In genomic region chr5:101764554-101765347, GRCm38 (mm10) we compare ENCODE assay signal across 8 mouse cellular contexts. TPM values are rescaled to one million over a fixed set of nuclear protein-coding genes. Genes with fewer than 3 reads are reported as not detected.
A peak's percentile ranks its signal among the peaks of the same experiment; 100 is the strongest.
DNase-seq lines count a peak whose midpoint lies in the region; ATAC-seq lines count a peak whose summit lies in the region.

Gene Cds1 (plus strand): TSS chr5:101765130.

- H3K9ac ChIP-seq in hindbrain, embryonic 11.5 days (ENCODE audit: low read depth, low read length): peak within 1 kb of the TSS; percentile 58

- H3K9me3 ChIP-seq in hindbrain, embryonic 11.5 days (ENCODE audit: control insufficient read depth, low read length): no peaks in the 10 kb centered on the region

- H3K27ac ChIP-seq in hindbrain, embryonic 11.5 days (ENCODE audit: low read depth, low read length): no peak within 1 kb of the TSS

- under 1% methylated on average over 55 of the region's 91 CpGs for WGBS in hindbrain, embryonic 11.5 days

- ATAC-seq in hindbrain, embryonic 11.5 days (ENCODE audit: low FRiP score): peak; percentile 88

- H3K4me2 ChIP-seq in hindbrain, embryonic 11.5 days (replicated peaks; ENCODE audit: low read depth, low read length): peak within 1 kb of the TSS; percentile 100

- H3K27me3 ChIP-seq in hindbrain, embryonic 11.5 days (ENCODE audit: control insufficient read depth, insufficient read depth, low read length): peaks cover 47% of the 10 kb centered on the region

- H3K4me3 ChIP-seq in hindbrain, embryonic 11.5 days (ENCODE audit: low read depth, low read length): peak within 1 kb of the TSS; percentile 65

- no peaks in the 10 kb centered on the region for H3K4me1 ChIP-seq in hindbrain, embryonic 11.5 days (replicated peaks; ENCODE audit: control insufficient read depth, insufficient read depth, low read length)

- H3K36me3 ChIP-seq in hindbrain, embryonic 11.5 days (ENCODE audit: control insufficient read depth, insufficient read depth, low read length): no peaks in the 10 kb centered on the region

- DNase-seq in R1 (ENCODE audit: low read depth, low spot score): peak; percentile 78
- DNase-seq in cerebellum, adult 9-11 months: peak; percentile 93
- DNase-seq in frontal cortex, postnatal 14 days (ENCODE audit: low spot score in 2 of 2): peak; percentile 51 to 72
- peak; percentile 80 for DNase-seq in hindbrain, embryonic 11.5 days (ENCODE audit: low spot score)
- peak; percentile 72 to 82 for DNase-seq in layer of hippocampus, postnatal 25 days (ENCODE audit: extremely low spot score in 1 of 2, low spot score in 1 of 2)
- DNase-seq in lung, postnatal 10 days: peak; percentile 77
- peak; percentile 88 for DNase-seq in retina, adult 2 months (ENCODE audit: low read depth, low spot score)
- peak; percentile 60 for DNase-seq in thymus, postnatal 25 days

RNA-seq across cellular contexts. Expression of gene Cds1, which starts in this region (rescaled TPM):
- polyA plus RNA-seq in hindbrain, embryonic 11.5 days (2014; fragmentation: Nextera tagmentation; extraction: Ambion mirVana): 2.0 and 2.2 TPM in 2 replicates
- 10 to 100 TPM; 63.2 to 67.9 TPM for total RNA-seq in layer of hippocampus, postnatal 25 days (2021)
